Mouse (Mus musculus): ENCODE measurements around the gene Cyp2d9. TPM values are rescaled to one million over a fixed set of nuclear protein-coding genes. Genes with fewer than 3 reads are reported as not detected.

The Cyp2d9 gene
- polyA plus RNA-seq, 1 experiment, result 1.3 TPM

Other genes starting within 250 kb of the Cyp2d9 start
- gene Shisa8, start 220.6 kb upstream of the Cyp2d9 start, polyA plus RNA-seq (2012; rRNA removed), result 0.40 and 1.00 TPM in 2 replicates
- 4.4 and 4.9 TPM in 2 replicates for gene Tnfrsf13c, start 209.1 kb upstream of the Cyp2d9 start, polyA plus RNA-seq (2012; rRNA removed)
- gene Cenpm, start 188.7 kb upstream of the Cyp2d9 start, polyA plus RNA-seq (2012; rRNA removed), result 1.8 and 3.4 TPM in 2 replicates
- gene 1500009C09Rik, start 181.0 kb upstream of the Cyp2d9 start, polyA plus RNA-seq (2012; rRNA removed), result not detected in 2 replicates
- gene Sept3, start 158.5 kb upstream of the Cyp2d9 start, polyA plus RNA-seq (2012; rRNA removed), result 3.9 and 4.6 TPM in 2 replicates
- not detected in 2 replicates for gene Wbp2nl, start 134.5 kb upstream of the Cyp2d9 start, polyA plus RNA-seq (2012; rRNA removed)
- 167 and 189 TPM in 2 replicates for gene Naga, start 94.5 kb upstream of the Cyp2d9 start, polyA plus RNA-seq (2012; rRNA removed)
- gene Pheta2, start 94.5 kb upstream of the Cyp2d9 start, polyA plus RNA-seq (2012; rRNA removed), result 1.8 and 2.4 TPM in 2 replicates
- gene Smdt1, start 94.5 kb upstream of the Cyp2d9 start, polyA plus RNA-seq (2012; rRNA removed), result 189 and 202 TPM in 2 replicates
- 183 and 193 TPM in 2 replicates for gene Ndufa6, start 79.1 kb upstream of the Cyp2d9 start, polyA plus RNA-seq (2012; rRNA removed)
- 84.6 and 90.2 TPM in 2 replicates for gene Cyp2d22, start 53.2 kb upstream of the Cyp2d9 start, polyA plus RNA-seq (2012; rRNA removed)
- not detected in 2 replicates for gene Cyp2d11, start 39.4 kb upstream of the Cyp2d9 start, polyA plus RNA-seq (2012; rRNA removed)
- 0.43 and 0.65 TPM in 2 replicates for gene Cyp2d10, start 26.2 kb upstream of the Cyp2d9 start, polyA plus RNA-seq (2012; rRNA removed)
- gene Cyp2d12, start 121.6 kb downstream of the Cyp2d9 start, polyA plus RNA-seq (2012; rRNA removed), result 0.24 TPM in 1 of 2 replicates, not detected in the other
- 1.2 TPM in 1 of 2 replicates, not detected in the other for gene Cyp2d34, start 187.5 kb downstream of the Cyp2d9 start, polyA plus RNA-seq (2012; rRNA removed)